Mouse (Mus musculus) heart, postnatal 36 days (tissue): ENCODE measurements around the gene Fgf5. TPM values are rescaled to one million over a fixed set of nuclear protein-coding genes. Genes with fewer than 3 reads are reported as not detected.

Experiments
- DNase-seq, 2 experiments: peaks; one replicate each; pipeline ENCODE4 v3.0.0; 2021 to 2022
- intact Hi-C: fragments of 180-260 bp; cut with DNase I; formaldehyde crosslinking; loops from one replicate; pipeline ENCODE4 v1.15.1; 2025
- total RNA-seq, 2 experiments: library from RNA; stranded (reverse); gene quantifications; 2 replicates each; pipeline ENCODE4 v1.2.3; 2021

Gene Fgf5
- not detected for total RNA-seq

GRCm38 (mm10) chr5:98253838-98254821, at the start of gene Fgf5:
TSS of gene Fgf5 (plus strand) at chr5:98254184.
- peak; percentile 7 to 24 for DNase-seq
- intact Hi-C loops, result no loop called here

- intact Hi-C loops, result no loop called here
- no peak for DNase-seq
These were observed 41.5 kb upstream of the Fgf5 start for GRCm38 (mm10) chr5:98212501-98212900.

- intact Hi-C loops, result no loop called here
- no peak for DNase-seq
These were observed 32.0 kb upstream of the Fgf5 start for GRCm38 (mm10) chr5:98221956-98222355.

GRCm38 (mm10) chr5:98226710-98227109, 27.3 kb upstream of the Fgf5 start:
- intact Hi-C loops, result no loop called here

GRCm38 (mm10) chr5:98229456-98229855, 24.5 kb upstream of the Fgf5 start:
- no peak for DNase-seq
- intact Hi-C loops, result no loop called here

More at GRCm38 (mm10) chr5:98226710-98227109, 27.3 kb upstream of the Fgf5 start:
- no peak for DNase-seq

GRCm38 (mm10) chr5:98238466-98238865, 15.5 kb upstream of the Fgf5 start:
- intact Hi-C loops, result no loop called here
- no peak for DNase-seq

- intact Hi-C loops, result no loop called here
- no peak for DNase-seq
These were observed 12.6 kb upstream of the Fgf5 start for GRCm38 (mm10) chr5:98241322-98241829.

- no peak for DNase-seq
- intact Hi-C loops, result no loop called here
These were observed 8.7 kb upstream of the Fgf5 start for GRCm38 (mm10) chr5:98245303-98245702.

- intact Hi-C loops, result no loop called here
These were observed 8.0 kb upstream of the Fgf5 start for GRCm38 (mm10) chr5:98245976-98246375.

GRCm38 (mm10) chr5:98246826-98247225, 7.2 kb upstream of the Fgf5 start:
- intact Hi-C loops, result no loop called here
- no peak for DNase-seq

More at GRCm38 (mm10) chr5:98245976-98246375, 8.0 kb upstream of the Fgf5 start:
- no peak for DNase-seq

GRCm38 (mm10) chr5:98247516-98247915, 6.5 kb upstream of the Fgf5 start:
- DNase-seq, result no peak
- intact Hi-C loops, result no loop called here

- intact Hi-C loops, result no loop called here
- DNase-seq, result no peak
These were observed 837 bp upstream of the Fgf5 start for GRCm38 (mm10) chr5:98253147-98253546.

- no peak for DNase-seq
- intact Hi-C loops, result no loop called here
These were observed 1.2 kb downstream of the Fgf5 start for GRCm38 (mm10) chr5:98255176-98255575.

- no peak for DNase-seq
- intact Hi-C loops, result no loop called here
These were observed 1.9 kb downstream of the Fgf5 start for GRCm38 (mm10) chr5:98255760-98256490.

- no peak for DNase-seq
- intact Hi-C loops, result no loop called here
These were observed 21.4 kb downstream of the Fgf5 start for GRCm38 (mm10) chr5:98275318-98275818.

- intact Hi-C loops, result no loop called here
These were observed 28.0 kb downstream of the Fgf5 start for GRCm38 (mm10) chr5:98281993-98282392.

GRCm38 (mm10) chr5:98283696-98284478, 29.9 kb downstream of the Fgf5 start:
- DNase-seq, result no peak
- intact Hi-C loops, result no loop called here

More at GRCm38 (mm10) chr5:98281993-98282392, 28.0 kb downstream of the Fgf5 start:
- DNase-seq, result no peak

GRCm38 (mm10) chr5:98290642-98291041, 36.7 kb downstream of the Fgf5 start:
- no peak for DNase-seq
- intact Hi-C loops, result no loop called here

GRCm38 (mm10) chr5:98292388-98293048, 38.5 kb downstream of the Fgf5 start:
- DNase-seq, result no peak
- intact Hi-C loops, result no loop called here
